Mouse (Mus musculus) heart, postnatal 25 days (tissue): ENCODE results near the gene Ino80b. TPM values are rescaled to one million over a fixed set of nuclear protein-coding genes. Genes with fewer than 3 reads are reported as not detected.
"Not testable (repeated sequence)": the region's sequence is repeated elsewhere in the genome, so short reads cannot be mapped to it uniquely, and the experiment has no call there.

Experiments used
- DNase-seq: peaks from one replicate; pipeline ENCODE4 v3.0.0; 2022; ENCODE audit warnings: low spot score
- intact Hi-C: fragments of 180-260 bp; cut with DNase I; formaldehyde crosslinking; loops from one replicate; pipeline ENCODE4 v1.15.1; 2025
- total RNA-seq, 2 experiments: library from RNA; stranded (reverse); gene quantifications; 2 replicates each; pipeline ENCODE4 v1.2.3; 2021

The Ino80b gene
- total RNA-seq: 10 to 100 TPM in 1 of 2 experiments, 1 to 10 TPM in 1; 7.0 to 12.7 TPM

DNA sequence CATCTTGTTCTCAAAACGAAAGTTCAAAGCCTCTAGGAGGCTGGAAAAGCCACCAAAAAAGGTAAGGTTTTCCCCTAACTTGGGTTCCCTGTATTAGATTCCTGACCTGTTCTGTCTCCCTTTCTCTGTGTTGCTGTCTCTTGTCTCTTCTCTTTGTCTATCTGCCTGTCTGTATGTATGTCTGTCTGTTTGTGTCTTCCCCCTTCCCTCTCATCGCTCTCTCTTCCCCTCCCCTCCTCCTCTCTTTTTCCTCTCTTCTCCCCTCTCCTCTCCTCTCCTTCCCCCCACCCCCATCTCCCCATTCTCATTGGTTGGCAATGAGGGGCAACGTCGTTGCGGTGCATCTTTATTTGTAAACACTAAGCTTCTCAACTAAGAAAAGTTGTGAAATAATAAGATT is at the start of gene Ino80b:
TSS of gene Ino80b (minus strand) at position 101 of the 400 bp plus-strand sequence.
- intact Hi-C loops: no loop called here

DNA sequence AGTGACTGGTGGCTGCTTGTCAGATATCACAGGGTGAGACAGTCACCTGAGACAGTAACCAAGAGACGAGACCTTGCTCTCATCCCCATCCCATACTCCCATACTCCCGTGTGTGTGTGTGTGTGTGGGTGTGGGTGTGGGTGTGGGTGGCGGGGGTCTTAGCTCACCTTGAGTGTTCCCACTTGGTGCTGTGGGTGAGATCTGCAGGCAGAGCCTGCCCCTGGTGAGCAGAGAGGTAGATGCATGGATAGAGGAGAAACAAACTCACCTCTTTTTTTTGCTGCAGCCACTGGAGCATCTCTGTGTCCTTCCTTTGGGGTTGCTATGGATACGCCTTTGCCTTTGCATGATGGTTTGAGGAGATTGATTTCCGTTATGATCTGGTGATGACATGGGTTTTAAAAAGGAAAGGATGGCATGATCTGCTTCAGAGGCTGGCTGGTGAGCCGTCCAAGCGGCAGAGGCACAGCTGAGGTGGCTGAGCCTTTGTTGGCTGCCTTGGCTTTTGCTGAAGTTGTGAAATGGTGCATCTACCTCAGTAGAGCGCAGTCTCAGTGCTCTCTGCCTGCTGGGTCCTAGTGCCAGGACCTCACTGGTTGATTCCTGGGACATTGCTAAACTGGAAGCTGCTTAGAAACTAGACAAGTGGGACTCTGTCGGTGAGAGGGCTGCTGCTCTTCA is 47.1 kb upstream of the Ino80b start:
- DNase-seq: no peak
- intact Hi-C loops: no loop called here

More for the DNA sequence above, at the start of gene Ino80b:
- DNase-seq: no peak

DNA sequence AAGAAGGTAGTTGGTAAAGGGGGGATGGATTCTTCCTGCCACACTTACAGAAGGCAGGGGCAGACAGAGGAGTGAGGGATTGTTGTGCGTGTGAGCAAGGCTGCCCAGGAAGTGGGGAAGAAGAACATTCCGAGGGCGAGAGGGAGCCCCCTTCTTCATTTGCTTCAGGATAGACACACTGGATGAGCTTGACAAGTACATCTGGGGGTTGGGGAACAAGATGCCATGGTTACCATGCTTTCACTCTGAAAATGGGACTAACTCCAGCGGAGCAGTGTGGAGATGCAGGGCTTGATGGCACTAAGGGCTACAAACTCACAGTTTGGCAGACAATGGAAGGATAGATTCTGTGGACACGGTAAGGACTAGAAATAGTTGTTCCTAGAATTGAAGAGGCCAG is 45.8 kb upstream of the Ino80b start:
- no peak for DNase-seq
- intact Hi-C loops: no loop called here

DNA sequence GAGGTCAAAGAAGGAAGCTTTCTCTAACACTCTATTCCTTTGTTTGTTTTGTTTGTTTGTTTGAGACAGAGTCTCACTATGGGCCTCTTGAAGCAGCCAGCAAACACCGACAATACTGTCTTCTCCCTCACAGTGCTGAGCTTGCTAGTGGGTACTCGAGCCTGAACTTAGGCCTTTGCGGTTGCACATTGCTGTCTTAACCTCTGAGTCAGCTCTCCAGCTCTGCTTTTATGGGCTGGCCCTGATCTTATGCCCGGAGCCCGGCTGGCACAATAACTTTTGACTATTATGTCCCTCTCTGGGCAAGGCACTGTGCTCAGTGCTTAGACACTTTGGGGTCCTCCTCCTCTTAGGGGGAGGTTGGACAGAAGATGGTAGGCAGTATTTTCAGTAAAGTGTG is 44.6 kb upstream of the Ino80b start:
- no peak for DNase-seq
- intact Hi-C loops: no loop called here

DNA sequence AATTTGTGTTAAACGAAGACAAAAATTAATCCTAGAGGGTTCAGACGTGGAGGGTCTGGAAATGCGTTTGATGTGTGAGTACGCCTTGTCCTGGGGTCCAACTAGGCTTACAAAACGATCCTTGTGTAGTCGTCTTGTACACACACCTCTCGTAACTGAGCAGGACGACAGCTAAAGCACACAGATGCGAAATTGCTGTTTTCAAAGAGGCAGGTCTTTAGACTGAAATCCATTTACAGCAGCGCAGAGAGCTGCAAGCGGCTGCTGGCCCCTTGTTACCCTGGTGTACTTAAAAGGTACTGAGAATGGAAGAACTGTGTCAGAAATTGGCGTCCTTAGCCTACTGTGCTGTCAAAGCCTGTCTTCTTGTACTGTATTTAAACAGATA is 41.0 kb upstream of the Ino80b start:
- no peak for DNase-seq
- intact Hi-C loops: no loop called here

DNA sequence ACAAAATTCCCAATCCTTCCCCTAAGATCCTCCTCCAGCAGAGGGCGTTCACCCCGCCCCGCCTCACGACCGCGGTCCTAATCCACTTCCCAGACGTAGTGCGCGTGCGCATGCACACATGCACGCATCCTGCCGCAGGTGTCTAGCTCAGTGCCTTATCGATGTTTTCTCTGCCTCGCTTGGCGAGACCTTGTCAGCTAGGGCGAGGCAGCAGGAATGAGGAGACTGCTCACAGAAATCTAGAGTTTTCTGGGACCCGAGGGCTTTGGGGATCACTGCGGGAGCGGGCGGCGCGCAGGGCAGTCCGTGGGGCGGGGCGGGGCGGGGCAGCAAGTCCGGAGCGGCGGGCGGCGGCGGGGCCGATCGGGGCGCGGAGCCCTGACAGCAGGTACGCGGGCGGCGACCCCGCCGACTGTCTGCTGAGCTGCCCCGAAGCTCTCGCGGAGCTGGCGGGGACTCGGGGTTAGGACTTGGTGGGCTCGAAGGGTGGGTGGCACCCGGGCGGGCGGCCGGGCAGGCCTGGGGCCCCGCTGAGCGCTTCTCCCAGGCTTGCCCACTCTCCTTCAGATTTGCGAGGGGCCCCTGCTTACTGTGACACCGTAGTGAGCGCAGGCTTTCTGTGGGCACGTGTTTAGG is 40.5 kb upstream of the Ino80b start, which contains the start of gene Dctn1:
TSS of gene Dctn1 (plus strand) at position 314 of the 636 bp plus-strand sequence.
- intact Hi-C loops: no loop called here
- DNase-seq: peak; percentile 88

DNA sequence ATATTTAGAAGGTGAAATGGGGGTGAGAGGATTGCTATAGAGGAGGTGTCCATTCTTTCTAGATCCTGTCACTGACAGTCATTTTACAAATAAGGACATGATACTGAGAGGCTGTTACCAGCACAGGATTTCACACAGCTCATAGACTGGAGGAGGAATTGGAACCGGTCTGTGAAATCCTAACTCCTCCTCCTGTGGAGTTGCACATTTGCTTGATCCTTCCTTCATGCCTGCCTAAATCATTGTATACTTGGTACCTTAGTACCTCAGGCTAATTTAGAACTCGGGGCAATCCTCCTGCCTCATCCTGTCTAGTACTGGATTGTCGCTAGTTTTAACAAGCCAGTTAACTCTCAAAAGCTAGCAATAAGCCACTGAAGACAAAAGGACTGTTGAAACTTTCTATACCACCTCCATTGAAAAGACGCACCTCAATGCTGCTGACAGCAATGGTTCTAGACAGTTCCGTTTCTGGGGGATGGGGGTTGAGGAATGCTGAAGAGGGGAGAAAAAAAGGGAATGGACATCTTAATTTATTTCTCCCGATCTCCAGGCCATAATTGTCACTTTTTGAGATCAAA is 39.9 kb upstream of the Ino80b start:
- no peak for DNase-seq
- intact Hi-C loops: no loop called here

DNA sequence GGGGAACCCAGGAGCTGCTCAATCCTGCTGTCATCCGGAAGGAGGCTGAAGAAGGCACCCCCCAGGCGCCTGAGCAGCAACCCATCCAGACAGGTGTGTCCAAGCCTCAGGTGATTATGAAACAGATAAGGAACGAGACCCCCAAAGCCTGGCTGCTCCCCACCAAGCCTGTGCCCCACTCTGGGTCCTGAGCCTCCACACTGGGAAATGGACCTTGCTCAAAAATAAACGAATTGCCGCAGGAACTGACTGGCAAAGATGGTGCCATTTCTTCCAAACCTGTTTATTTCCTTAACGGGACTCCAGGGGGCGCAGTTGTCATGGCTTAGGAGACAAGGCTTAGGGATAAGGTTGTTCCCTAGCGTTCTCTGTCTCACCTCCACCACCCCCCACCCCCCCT is 37.5 kb upstream of the Ino80b start:
- DNase-seq: no peak
- intact Hi-C loops: loop anchor here (5.0 kb wide), 1 partner anchor 105 kb away; no protein-coding TSS in a partner anchor

DNA sequence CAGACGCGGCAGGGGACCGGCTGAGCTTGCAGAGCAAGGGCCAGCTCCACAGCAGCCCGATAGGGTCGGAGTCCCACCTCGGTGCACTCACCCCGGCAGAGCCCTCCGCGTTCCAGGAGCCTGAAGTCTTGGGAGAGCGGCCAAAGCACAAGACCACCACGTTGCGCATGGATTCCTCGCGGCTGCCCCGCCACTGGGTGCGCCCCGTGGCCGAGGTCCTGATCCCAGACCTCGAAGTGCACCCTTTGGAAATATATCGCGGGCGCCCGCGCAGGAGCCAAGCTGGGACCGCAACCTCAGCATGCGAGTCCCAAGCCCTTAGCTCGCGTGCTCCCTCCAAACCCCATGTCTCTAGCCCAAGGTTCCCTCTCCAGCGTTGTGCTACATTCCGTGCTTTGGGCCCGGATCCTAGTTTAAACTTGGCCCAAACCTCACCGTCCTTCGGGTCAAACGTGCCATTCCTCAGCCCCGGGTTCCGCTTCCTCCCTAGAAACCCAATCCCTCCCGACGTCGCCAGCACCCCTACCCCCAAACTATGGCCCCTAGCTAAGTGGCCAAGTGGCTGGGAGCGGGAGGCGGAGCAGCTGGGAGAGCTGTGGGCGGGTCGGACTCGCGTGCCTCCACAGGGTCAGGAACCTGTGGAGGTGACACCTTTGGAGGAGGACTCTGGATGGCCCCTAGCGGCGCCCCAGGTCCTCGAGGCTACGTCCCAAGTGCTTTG is 36.9 kb upstream of the Ino80b start:
- no peak for DNase-seq
- intact Hi-C loops: loop anchor here (5.0 kb wide), 1 partner anchor 105 kb away; no protein-coding TSS in a partner anchor

DNA sequence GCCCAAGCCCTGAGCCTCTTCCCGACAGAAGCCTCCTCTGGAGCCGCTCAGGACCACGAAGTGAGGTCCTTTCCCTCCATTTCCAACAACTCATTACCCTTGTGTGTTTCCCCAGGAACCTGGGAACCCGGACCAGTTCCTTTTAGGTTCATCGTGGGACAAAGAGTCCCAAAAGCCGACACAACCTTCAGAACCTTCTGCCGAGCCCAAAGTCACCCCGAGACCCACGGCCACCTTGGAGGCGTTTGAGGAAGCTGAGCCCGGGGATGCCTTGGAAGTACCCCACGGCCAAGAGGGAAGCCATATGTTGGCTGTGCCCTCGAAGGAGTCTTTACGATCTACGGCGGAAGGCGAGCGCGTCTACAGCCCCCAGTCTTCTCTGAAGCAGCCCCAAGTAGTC is 36.2 kb upstream of the Ino80b start:
- DNase-seq: no peak
- intact Hi-C loops: loop anchor here (5.0 kb wide), 1 partner anchor 106 kb away; no protein-coding TSS in a partner anchor

DNA sequence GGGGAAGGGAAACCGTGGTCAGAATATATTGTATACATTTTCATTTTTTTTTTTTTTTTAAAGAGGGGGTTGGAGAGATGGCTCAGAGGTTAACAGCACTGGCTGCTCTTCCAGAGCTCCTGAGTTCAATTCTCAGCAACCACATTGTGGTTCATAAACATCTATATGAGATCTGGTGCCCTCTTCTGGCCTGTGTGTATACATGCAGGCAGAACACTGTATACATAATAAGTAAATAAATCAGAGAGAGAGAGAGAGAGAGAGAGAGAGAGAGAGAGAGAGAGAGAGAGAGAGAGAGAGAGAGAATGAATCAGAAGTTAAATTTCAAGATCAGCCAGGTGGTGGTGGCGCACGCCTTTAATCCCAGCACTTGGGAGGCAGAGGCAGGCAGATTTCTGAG is 34.2 kb upstream of the Ino80b start:
- not testable (repeated sequence) for DNase-seq
- intact Hi-C loops: loop anchor here (2.0 kb wide), 2 partner anchors 45 to 163 kb away; partner anchors contain the start of gene Mogs

DNA sequence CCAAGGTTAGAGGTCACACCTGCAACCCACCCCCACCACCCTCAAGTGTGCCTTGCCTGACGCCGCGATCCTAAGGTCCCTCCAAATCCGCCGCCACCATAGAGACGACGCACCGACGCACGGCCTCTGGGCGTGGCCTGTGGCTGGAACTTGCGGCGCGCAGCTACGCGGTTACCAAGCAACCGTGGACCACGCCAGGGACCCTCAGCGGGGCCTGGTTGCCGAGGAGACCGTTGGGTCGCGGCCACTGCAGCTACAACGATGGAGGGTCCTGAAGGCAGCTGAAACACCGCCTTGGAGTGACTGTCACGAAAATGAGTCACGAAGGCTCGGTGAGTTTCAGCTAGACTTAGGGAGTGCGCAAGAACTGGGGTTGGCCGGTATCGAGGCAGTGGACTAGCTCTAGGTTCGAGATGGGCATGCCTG is 31.0 kb upstream of the Ino80b start, which contains the start of the genes Wdr54 and 1700003E16Rik:
TSS of gene Wdr54 (minus strand) at position 139 of the 426 bp plus-strand sequence.
TSS of gene 1700003E16Rik (plus strand) at position 146 of the 426 bp plus-strand sequence.
- intact Hi-C loops: no loop called here
- no peak for DNase-seq

DNA sequence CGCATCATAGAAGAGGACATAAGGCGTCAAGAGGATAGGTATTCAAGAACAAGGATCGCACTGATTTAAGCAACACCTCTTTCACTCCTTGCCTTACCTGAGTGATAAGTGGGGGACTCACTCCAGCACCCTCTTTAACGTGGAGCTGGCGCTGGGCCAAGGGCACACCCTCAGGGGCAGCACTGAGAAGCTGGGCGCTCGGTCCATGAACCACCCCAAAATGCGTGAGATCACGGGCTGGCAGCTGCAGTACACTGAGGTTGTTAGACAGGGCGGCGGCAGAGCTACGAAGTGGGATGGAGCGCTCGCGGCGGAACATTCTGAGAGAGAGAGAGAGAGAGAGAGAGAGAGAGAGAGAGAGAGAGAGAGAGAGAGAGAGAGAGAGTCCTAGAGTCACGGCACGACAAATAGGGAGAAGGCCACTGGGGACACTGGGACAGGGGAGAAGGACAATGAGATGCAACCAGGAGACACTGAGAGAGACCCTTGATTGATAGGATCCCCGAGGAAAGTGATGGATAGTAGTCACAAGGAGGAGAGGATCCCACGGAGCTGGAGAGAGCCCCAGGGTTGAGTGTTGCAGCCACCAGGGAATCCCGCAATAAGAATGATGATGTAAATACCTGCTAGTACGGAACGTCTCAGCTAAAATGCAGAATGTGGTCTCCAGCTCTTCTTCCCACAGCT is 30.5 kb upstream of the Ino80b start:
- DNase-seq: no peak
- intact Hi-C loops: no loop called here

DNA sequence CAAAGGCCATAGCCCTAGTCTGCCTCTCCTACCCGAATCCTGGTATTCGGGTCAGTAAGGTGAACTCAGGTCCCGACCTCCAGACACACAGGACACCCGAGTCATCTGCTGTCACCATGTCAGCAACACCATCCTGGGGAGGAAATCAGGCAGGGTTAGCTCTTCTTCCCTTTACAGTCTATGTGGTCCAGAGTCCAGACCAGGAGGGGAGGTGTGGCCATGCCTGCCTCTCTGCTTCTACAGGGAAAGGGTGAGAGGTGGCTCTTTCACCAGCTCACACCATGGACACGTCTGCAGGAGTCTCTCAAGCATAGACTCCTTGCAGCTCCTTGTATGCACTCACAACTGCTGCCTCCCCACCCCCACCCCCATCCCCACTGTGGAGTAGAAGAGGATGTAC is 28.3 kb upstream of the Ino80b start:
- DNase-seq: no peak
- intact Hi-C loops: no loop called here

DNA sequence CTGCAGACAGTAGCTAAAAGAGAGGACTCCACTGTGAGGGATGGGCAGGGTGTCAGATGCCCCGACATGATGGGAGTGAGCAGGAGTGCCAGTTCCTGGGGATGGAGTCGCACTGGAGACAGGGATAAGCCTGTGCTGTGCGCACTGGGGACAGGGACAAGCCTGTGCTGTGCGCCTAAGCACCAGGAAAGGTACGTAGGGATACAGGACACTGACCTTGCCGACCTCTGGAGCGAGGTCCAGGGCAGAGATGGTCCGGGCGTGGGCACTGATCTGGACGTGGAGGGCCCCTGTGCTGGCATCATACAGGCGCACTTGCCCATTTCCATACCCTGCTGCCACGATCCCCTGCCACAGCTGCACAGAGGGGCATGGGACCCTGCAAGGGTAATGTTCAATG is 27.8 kb upstream of the Ino80b start:
- intact Hi-C loops: no loop called here
- no peak for DNase-seq

DNA sequence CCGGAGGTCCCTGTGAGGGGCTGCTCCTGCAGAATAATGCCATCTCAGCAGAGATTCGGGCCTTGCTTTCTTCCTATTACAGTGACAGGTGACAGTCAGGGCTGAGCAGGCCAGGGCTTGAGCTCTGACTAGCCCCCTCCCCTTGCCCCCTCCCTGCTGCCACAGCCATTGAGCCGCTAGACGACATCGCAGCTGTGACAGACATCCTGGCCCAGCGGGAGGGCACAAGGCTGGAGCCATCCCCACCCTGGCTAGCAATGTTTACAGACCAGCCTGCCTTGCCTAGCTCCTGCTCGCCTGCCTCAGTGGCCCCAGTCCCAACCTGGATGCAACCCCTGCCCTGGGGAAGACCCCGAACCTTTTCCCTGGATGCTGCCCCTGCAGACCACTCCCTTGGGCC is 26.5 kb upstream of the Ino80b start:
- intact Hi-C loops: no loop called here
- DNase-seq: no peak

DNA sequence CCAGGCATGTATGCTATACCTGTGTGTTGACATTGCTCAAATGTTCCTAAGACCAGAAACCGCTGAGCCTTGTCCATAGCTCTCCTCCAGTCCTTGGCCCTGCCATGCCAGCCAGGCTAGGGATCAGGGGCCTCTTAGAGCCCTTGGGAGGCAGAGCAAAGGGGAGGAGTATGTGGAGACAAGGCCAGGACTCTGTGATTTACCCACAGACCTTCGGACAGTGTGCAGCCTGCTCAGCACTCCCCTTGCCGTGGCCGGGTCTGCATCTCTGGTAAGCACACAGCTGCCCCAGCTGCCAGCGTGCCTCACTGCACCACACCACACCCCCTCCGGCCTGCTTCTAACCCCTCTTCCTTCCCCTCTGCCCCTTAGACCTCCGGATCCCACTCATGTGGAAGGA is 22.0 kb upstream of the Ino80b start:
- DNase-seq: no peak
- intact Hi-C loops: no loop called here

DNA sequence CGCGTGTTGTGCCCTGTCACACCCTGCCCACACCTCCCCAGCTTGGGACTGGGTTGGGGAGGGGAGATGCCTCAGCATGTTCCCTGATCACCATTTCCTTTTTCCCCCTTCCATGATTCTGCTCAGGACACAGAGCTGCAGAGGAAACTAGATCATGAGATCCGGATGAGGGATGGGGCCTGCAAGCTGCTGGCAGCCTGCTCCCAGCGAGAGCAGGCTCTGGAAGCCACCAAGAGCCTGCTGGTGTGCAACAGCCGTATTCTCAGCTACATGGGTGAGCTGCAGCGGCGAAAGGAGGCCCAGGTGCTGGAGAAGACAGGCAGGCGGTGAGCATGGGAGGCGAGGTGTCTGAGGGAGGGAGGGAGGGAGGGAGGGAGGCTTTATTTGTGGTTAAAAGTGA is 20.6 kb upstream of the Ino80b start:
- DNase-seq: no peak
- intact Hi-C loops: no loop called here

DNA sequence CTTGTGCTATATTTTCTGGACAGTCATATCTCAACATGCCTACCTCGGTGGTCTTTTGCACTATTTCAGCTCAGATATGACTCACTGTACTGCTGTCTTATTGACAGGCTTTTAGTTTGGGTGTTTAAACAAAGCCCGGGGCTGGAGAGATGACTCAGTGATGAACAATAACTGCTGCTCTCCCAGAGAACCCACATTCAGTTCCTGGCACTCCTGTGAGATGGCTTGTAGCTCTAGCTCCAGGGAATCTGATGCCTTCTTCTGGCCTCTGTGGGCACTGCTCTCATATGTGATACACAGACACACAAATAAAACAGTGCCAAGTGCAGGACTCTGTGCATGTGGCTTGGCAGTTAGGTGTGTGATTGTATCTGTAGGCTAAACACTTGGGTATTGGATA is 20.0 kb upstream of the Ino80b start:
- intact Hi-C loops: no loop called here
- no peak for DNase-seq

DNA sequence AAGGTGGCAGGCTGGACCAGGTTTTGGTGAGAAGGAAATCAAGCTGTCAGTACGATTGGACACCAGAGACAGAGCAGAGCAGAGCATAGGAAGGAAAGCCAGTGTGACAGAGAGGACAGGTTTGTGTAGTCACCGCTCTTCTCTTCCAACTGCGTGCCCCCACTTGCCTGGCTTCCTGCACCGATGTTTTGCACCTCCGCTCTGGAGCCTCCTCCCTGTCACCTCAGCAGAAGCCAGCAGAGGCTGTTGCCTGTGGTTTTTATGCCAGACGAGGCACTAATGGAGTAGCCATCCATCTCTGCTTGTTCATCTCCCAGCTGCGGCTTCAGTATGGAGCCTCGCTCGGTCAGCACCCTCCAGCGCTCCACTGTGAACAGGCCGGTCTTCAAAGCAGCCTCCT is 17.7 kb upstream of the Ino80b start:
- intact Hi-C loops: no loop called here
- DNase-seq: no peak
